Mouse (Mus musculus) cerebellum, postnatal 36 days (tissue): ENCODE data around the gene Nos3.

Experiments used
- DNase-seq, 2 experiments: peaks; one replicate each; pipeline ENCODE4 v3.0.0; 2021 to 2022; ENCODE audit warnings: mixed read lengths in 2 of 2

Gene Nos3

GRCm38 (mm10) chr5:24364508-24364907, at the start of gene Nos3:
TSS of gene Nos3 (plus strand) at chr5:24364810.
- no peak for DNase-seq

- DNase-seq: no peak
Observed at GRCm38 (mm10) chr5:24319776-24320466, 44.7 kb upstream of the Nos3 start.

- DNase-seq: no peak
Observed at GRCm38 (mm10) chr5:24320467-24320813, 44.2 kb upstream of the Nos3 start.

- no peak for DNase-seq
Observed at GRCm38 (mm10) chr5:24320894-24321293, 43.7 kb upstream of the Nos3 start.

- DNase-seq: no peak
Observed at GRCm38 (mm10) chr5:24321711-24322682, 42.6 kb upstream of the Nos3 start.

- no peak for DNase-seq
Observed at GRCm38 (mm10) chr5:24325251-24325650, 39.4 kb upstream of the Nos3 start.

- no peak for DNase-seq
Observed at GRCm38 (mm10) chr5:24326166-24326841, 38.3 kb upstream of the Nos3 start.

GRCm38 (mm10) chr5:24326842-24327417, 37.7 kb upstream of the Nos3 start:
- DNase-seq: peak in 1 of 2 experiments; percentile 2

GRCm38 (mm10) chr5:24328813-24329211, 35.8 kb upstream of the Nos3 start:
- DNase-seq: peak; percentile 45 to 55

GRCm38 (mm10) chr5:24329212-24329964, 35.2 kb upstream of the Nos3 start:
- peak; percentile 46 to 53 for DNase-seq

GRCm38 (mm10) chr5:24329965-24330298, 34.7 kb upstream of the Nos3 start:
- no peak for DNase-seq

GRCm38 (mm10) chr5:24332401-24332800, 32.2 kb upstream of the Nos3 start:
- DNase-seq: no peak

- DNase-seq: no peak
Observed at GRCm38 (mm10) chr5:24334749-24335148, 29.9 kb upstream of the Nos3 start.

- DNase-seq: peak; percentile 63 to 71
Observed at GRCm38 (mm10) chr5:24335888-24336511, 28.6 kb upstream of the Nos3 start.

- DNase-seq: peak in 1 of 2 experiments; percentile 32
Observed at GRCm38 (mm10) chr5:24337366-24337765, 27.2 kb upstream of the Nos3 start.

GRCm38 (mm10) chr5:24337821-24338220, 26.8 kb upstream of the Nos3 start:
- DNase-seq: no peak

GRCm38 (mm10) chr5:24342205-24342963, 22.2 kb upstream of the Nos3 start:
- DNase-seq: no peak

- DNase-seq: no peak
Observed at GRCm38 (mm10) chr5:24342966-24343365, 21.6 kb upstream of the Nos3 start.

GRCm38 (mm10) chr5:24343379-24343778, 21.2 kb upstream of the Nos3 start:
- DNase-seq: no peak

- DNase-seq: no peak
Observed at GRCm38 (mm10) chr5:24343977-24344436, 20.6 kb upstream of the Nos3 start.
